Mouse (Mus musculus): ENCODE data around the gene Stard3nl. TPM values are rescaled to one million over a fixed set of nuclear protein-coding genes. Genes with fewer than 3 reads are reported as not detected.

The Stard3nl gene
- polyA plus RNA-seq, 1 experiment, result 0.08 TPM

DNA sequence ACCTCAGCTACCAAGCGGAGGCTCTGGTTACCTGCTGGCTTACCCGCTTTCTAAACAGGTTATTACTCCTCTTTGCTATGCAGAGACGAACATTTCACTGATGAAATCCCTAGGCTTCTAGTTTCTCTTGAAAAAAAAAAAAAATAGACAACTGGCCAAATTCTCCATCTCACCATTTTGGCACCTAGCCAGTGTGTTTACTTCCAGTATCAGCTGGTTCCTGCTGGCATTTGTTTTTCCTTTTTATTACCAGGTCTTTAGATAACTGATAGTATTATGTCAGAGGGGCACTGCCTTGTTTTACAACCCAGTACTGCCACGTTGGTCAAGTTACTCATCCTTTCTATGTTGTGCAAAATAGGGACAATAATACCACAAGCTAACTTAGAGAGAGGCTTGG, 5.3 kb downstream of the Stard3nl start:
- no peaks in the 10 kb centered on the region for H3K36me3 ChIP-seq (ENCODE audit: control insufficient read depth)
- 0 out of 2 replicates have a peak, but pooled peaks cover 2% of the 10 kb centered on the region for H3K9me3 ChIP-seq (ENCODE audit: control insufficient read depth, low read length)
- H3K4me3 ChIP-seq (replicated peaks), result no peak overlapping the region
- H3K27me3 ChIP-seq (ENCODE audit: control insufficient read depth), result no peaks in the 10 kb centered on the region
- TF ChIP-seq TAL1 (IDR thresholded peaks at IDR 0.05; ENCODE audit: low read length), result no peak
- no peak for TF ChIP-seq GATA1 (IDR thresholded peaks at IDR 0.05; ENCODE audit: low read length)
- peaks cover 12% of the 10 kb centered on the region for H3K4me1 ChIP-seq (ENCODE audit: control insufficient read depth)

GRCm38 (mm10) chr13:19389896-19390295, 5.7 kb downstream of the Stard3nl start:
- H3K36me3 ChIP-seq (ENCODE audit: control insufficient read depth), result no peaks in the 10 kb centered on the region
- H3K27me3 ChIP-seq (ENCODE audit: control insufficient read depth), result no peaks in the 10 kb centered on the region
- H3K4me1 ChIP-seq (ENCODE audit: control insufficient read depth), result peaks cover 8% of the 10 kb centered on the region
- 0 out of 2 replicates have a peak, but pooled peaks cover 2% of the 10 kb centered on the region for H3K9me3 ChIP-seq (ENCODE audit: control insufficient read depth, low read length)
- H3K4me3 ChIP-seq (replicated peaks), result no peak overlapping the region
- no peak for TF ChIP-seq TAL1 (IDR thresholded peaks at IDR 0.05; ENCODE audit: low read length)
- no peak for TF ChIP-seq GATA1 (IDR thresholded peaks at IDR 0.05; ENCODE audit: low read length)

GRCm38 (mm10) chr13:19389434-19389833, 6.2 kb downstream of the Stard3nl start:
- Histone ChIP-seq H3K36me3 (ENCODE audit: control insufficient read depth) (no peaks in the 10 kb centered on the region), H3K4me1 (ENCODE audit: control insufficient read depth) (peaks cover 6% of the 10 kb centered on the region), H3K4me3 (replicated peaks) (no peak overlapping the region), H3K27me3 (ENCODE audit: control insufficient read depth) (no peaks in the 10 kb centered on the region), H3K9me3 (ENCODE audit: control insufficient read depth, low read length) (0 out of 2 replicates have a peak, but pooled peaks cover 2% of the 10 kb centered on the region)
- TF ChIP-seq GATA1 (IDR thresholded peaks at IDR 0.05; ENCODE audit: low read length), result no peak
- no peak for TF ChIP-seq TAL1 (IDR thresholded peaks at IDR 0.05; ENCODE audit: low read length)

DNA sequence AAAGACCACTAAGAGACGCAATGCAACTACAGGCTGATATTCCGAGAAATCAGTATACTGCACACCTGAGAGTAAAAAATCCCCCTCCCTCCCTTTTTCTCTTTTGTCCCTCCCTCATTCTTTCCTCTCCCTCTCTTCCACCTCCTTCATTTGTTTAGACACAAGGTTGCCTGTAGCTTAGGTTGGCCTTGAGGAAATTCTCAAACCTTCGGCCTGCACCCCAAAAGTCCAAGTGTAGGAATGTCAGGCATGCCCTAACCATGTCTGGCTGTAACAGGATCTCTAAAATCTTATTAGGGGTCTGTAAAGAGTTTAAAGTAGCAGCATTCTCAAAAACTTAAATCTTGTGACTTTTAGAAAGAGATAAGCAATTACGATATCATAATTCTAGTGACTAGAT, 10.4 kb downstream of the Stard3nl start:
- Histone ChIP-seq H3K9me3 (ENCODE audit: control insufficient read depth, low read length) (no peaks in the 10 kb centered on the region), H3K36me3 (ENCODE audit: control insufficient read depth) (no peaks in the 10 kb centered on the region), H3K4me1 (ENCODE audit: control insufficient read depth) (peaks cover 3% of the 10 kb centered on the region), H3K27me3 (ENCODE audit: control insufficient read depth) (no peaks in the 10 kb centered on the region), H3K4me3 (replicated peaks) (no peak overlapping the region)
- TF ChIP-seq GATA1 (IDR thresholded peaks at IDR 0.05; ENCODE audit: low read length), result no peak
- TF ChIP-seq TAL1 (IDR thresholded peaks at IDR 0.05; ENCODE audit: low read length), result no peak

DNA sequence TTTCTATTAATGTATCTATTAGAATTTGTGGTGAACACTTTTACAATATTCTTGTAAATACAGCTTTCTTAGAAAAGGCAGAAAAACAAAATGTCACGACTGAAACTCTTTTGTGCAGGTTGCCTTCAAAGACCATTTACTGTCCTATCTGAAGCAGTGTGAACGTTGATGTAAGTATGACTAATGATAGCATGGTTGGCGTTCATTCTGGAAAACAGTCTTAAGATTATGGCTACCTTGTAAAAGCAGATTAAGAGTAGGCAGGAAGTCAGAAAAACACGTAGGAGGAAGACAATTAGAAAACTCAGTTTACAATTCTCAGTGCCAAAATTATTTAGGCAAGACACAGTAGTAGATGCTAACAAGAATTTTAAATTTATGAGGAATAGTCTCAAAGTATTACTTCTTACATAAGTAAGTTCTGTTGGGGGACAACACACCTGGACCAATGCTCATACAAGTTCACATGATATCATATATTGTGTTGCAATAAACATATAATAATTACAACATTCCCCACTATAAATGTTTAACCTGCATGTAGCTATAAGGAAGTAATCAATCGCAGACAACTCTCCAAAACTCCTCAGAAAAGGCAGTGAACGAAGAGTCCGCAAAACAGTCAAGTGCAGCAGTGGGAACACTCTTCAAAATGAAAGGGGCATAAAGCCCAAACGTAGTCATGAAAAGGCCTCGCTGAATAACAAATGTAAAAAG, 14.3 kb downstream of the Stard3nl start:
- H3K27me3 ChIP-seq (ENCODE audit: control insufficient read depth), result no peaks in the 10 kb centered on the region
- H3K4me1 ChIP-seq (ENCODE audit: control insufficient read depth), result peaks cover 3% of the 10 kb centered on the region
- TF ChIP-seq TAL1 (IDR thresholded peaks at IDR 0.05; ENCODE audit: low read length), result no peak
- TF ChIP-seq GATA1 (IDR thresholded peaks at IDR 0.05; ENCODE audit: low read length), result no peak
- no peaks in the 10 kb centered on the region for H3K9me3 ChIP-seq (ENCODE audit: control insufficient read depth, low read length)
- no peaks in the 10 kb centered on the region for H3K36me3 ChIP-seq (ENCODE audit: control insufficient read depth)
- H3K4me3 ChIP-seq (replicated peaks), result no peak overlapping the region

GRCm38 (mm10) chr13:19379313-19379712, 16.3 kb downstream of the Stard3nl start:
- Histone ChIP-seq H3K4me3 (replicated peaks) (no peak overlapping the region), H3K4me1 (ENCODE audit: control insufficient read depth) (peaks cover 3% of the 10 kb centered on the region)
- TF ChIP-seq GATA1 (IDR thresholded peaks at IDR 0.05; ENCODE audit: low read length) (no peak), TAL1 (IDR thresholded peaks at IDR 0.05; ENCODE audit: low read length) (no peak)

DNA sequence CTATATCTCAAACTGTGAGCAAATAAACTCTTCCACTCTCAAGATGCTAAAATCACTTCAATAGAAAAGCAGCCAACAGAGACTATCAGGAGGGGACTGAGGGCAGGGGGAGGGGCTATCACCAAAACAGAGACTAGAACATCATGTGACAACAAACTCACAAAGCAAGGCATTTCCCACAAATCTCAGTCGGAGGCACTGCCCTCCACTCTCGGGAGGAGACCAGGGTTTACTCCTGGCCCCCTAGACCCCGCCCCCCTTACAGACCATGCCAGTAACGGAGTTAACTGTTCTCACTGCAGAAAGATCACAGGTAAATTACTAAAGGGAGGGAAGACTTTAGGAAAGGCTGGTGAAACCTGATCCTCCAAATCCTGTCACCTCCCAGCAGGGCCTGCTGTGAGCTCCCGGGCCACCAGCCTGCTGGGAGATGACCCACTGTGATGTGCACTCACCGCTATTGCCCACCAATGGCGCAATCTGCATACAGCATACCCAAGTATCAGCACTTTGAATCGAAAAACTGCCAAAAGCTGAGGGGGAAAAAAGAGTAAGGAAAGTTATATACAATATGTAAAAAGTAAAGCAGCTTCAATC, 23.4 kb downstream of the Stard3nl start:
- Histone ChIP-seq H3K36me3 (ENCODE audit: control insufficient read depth) (peaks cover 2% of the 10 kb centered on the region; the same call in 1 of the 2 replicates), H3K4me3 (replicated peaks) (no peak overlapping the region), H3K4me1 (ENCODE audit: control insufficient read depth) (no peaks in the 10 kb centered on the region)

More at GRCm38 (mm10) chr13:19379313-19379712, 16.3 kb downstream of the Stard3nl start:
- H3K27me3 ChIP-seq (ENCODE audit: control insufficient read depth), result no peaks in the 10 kb centered on the region
- no peaks in the 10 kb centered on the region for H3K9me3 ChIP-seq (ENCODE audit: control insufficient read depth, low read length)
- H3K36me3 ChIP-seq (ENCODE audit: control insufficient read depth), result no peaks in the 10 kb centered on the region

DNA sequence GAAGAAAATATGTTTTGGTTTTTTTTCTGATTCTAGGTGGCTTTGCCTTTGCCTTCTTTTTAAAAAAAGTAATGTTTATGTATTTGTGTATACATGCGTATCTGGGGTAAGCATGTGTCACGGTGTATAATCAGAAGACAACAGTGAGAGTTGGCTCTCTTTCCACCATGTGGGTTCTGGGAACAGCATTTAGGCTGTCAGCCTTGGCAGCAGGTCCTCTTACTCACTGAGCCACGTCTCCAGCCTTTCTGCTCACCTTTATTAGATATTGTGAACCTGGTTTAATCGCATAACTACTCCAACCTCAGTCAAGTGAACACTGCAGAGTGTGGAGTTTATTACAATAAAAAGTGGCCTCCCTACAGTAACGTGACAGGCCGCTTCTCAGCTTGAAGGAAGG, 26.8 kb downstream of the Stard3nl start:
- Histone ChIP-seq H3K27me3 (ENCODE audit: control insufficient read depth) (no peaks in the 10 kb centered on the region), H3K4me1 (ENCODE audit: control insufficient read depth) (no peaks in the 10 kb centered on the region), H3K9me3 (ENCODE audit: control insufficient read depth, low read length) (no peaks in the 10 kb centered on the region), H3K36me3 (ENCODE audit: control insufficient read depth) (peaks cover 5% of the 10 kb centered on the region; the same call in 1 of the 2 replicates), H3K4me3 (replicated peaks) (no peak overlapping the region)
- TF ChIP-seq GATA1 (IDR thresholded peaks at IDR 0.05; ENCODE audit: low read length) (no peak), TAL1 (IDR thresholded peaks at IDR 0.05; ENCODE audit: low read length) (no peak)

More for the DNA sequence above, 23.4 kb downstream of the Stard3nl start:
- no peak for TF ChIP-seq GATA1 (IDR thresholded peaks at IDR 0.05; ENCODE audit: low read length)
- no peak for TF ChIP-seq TAL1 (IDR thresholded peaks at IDR 0.05; ENCODE audit: low read length)
- H3K9me3 ChIP-seq (ENCODE audit: control insufficient read depth, low read length), result no peaks in the 10 kb centered on the region
- no peaks in the 10 kb centered on the region for H3K27me3 ChIP-seq (ENCODE audit: control insufficient read depth)

DNA sequence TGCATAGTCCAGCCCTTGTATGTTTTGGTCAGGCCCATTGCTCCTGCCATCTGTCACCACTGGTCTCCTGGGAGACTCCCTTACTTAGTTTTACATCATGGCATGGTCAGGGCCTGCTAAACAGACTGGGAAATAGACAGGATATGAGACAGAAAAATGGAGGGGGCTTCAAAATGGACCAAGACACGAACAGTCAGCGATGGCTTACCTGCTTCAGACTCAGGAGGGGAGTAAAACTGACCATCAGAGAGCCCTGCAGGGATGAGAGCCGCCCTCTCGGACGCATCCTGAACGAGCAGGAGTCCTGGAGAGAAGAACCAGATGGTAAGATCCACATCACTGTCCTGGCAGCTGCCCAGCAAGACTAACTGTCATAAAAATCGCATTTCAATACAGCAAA, 28.1 kb downstream of the Stard3nl start:
- H3K9me3 ChIP-seq (ENCODE audit: control insufficient read depth, low read length), result no peaks in the 10 kb centered on the region
- no peak for TF ChIP-seq GATA1 (IDR thresholded peaks at IDR 0.05; ENCODE audit: low read length)
- no peak for TF ChIP-seq TAL1 (IDR thresholded peaks at IDR 0.05; ENCODE audit: low read length)
- H3K4me3 ChIP-seq (replicated peaks), result no peak overlapping the region
- H3K27me3 ChIP-seq (ENCODE audit: control insufficient read depth), result no peaks in the 10 kb centered on the region
- H3K4me1 ChIP-seq (ENCODE audit: control insufficient read depth), result no peaks in the 10 kb centered on the region
- H3K36me3 ChIP-seq (ENCODE audit: control insufficient read depth), result peaks cover 5% of the 10 kb centered on the region; the same call in 1 of the 2 replicates

Measured in erythroblast, embryonic 14.5 days (primary cell).